Mouse (Mus musculus): ENCODE data around the gene Mfap1a. TPM values are rescaled to one million over a fixed set of nuclear protein-coding genes. Genes with fewer than 3 reads are reported as not detected.
"Not testable (repeated sequence)": the region's sequence is repeated elsewhere in the genome, so short reads cannot be mapped to it uniquely, and the experiment has no call there.

Mfap1a gene
- polyA plus RNA-seq (2014; fragmentation: Nextera tagmentation; extraction: Ambion mirVana): 21.9 and 23.3 TPM in 2 replicates

DNA sequence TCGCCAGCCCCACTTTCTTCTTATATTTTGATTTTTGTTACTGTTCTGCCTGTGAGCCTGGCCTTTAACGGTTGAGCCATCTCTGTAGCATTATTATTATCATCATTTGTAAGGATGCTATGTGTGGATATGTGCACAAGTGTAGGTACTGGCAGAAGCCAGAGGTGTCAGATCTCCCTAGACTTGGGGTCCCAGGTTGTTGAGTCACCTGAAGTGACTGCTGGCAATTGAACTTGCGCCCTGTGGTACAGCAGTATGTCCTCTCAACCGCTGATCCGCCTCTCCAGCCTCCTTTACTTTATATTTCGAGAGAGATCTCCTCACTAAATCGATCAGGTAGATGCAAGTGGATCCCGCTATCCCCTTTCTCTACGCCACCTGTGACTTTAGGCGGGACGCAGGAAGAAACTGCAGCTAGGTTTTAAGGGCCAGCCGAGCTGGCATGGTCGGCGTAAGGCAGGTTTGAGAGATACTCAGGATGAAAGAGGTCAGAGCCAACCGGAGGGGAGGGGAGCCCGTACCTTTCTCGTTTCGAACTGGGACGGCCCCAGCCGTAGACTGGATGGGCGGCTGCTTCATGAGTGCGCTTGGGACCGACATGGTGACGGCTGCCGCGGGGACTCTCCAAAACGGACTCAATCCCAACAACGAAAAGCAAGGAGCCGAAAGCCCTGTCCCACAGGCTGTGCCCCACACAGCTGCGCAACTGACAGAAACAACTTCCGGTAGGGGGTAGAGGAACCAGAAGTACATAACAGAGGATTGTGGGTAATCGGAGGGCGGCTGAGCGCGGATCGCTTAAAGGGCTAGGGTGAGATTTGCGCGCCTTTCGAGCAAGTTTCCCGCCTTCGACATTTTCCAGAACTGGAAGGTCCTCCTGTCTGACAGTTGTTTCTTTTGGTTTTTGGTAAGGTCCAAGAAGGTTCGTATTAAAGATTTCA is at the start of gene Mfap1a, which contains the start of gene Wdr76:
TSS of gene Mfap1a (minus strand) at position 724 of the 941 bp plus-strand sequence.
TSS of gene Wdr76 (plus strand) at position 782 of the 941 bp plus-strand sequence.
- not testable (repeated sequence) for H3K4me1 ChIP-seq (ENCODE audit: control insufficient read depth, insufficient read depth, low read length); H3K27me3 ChIP-seq (replicated peaks; ENCODE audit: control insufficient read depth, insufficient read depth, low read length); H3K27ac ChIP-seq (replicated peaks; ENCODE audit: low read depth, low read length); H3K9me3 ChIP-seq (ENCODE audit: control insufficient read depth, low read length); H3K36me3 ChIP-seq (ENCODE audit: control insufficient read depth, insufficient read depth, low read length)
- peak within 1 kb of the TSS; percentile 69 for H3K9ac ChIP-seq (ENCODE audit: low read depth, low read length)
- peak within 1 kb of the TSS; percentile 60 for H3K4me3 ChIP-seq (ENCODE audit: low read depth, low read length)
- peak; percentile 97 for DNase-seq (ENCODE audit: low spot score)
- 4% methylated on average over 37 of the region's 42 CpGs for WGBS
- ATAC-seq (ENCODE audit: low read depth): peak; percentile 95
- H3K4me2 ChIP-seq (ENCODE audit: low read depth, low read length): peak within 1 kb of the TSS; percentile 71

DNA sequence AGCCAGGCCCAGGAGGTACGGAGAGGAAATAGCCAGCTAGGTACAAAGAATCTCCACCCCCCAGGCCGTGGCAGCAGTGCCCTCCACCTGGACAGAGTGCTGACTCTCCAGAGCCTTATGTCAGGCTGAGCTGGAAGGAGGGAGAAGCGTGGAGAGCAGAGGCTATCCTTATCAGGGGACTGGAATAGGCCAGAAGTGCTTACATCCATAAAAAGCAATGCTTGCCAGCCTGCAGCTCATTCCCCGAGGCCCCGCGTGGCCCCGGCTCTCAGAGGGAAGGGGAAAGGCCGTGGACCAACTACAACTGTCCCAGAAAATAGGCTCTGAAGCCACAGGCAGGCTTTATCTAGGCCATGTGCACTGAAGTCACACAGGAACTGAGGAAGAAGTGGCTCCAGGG is 44.8 kb upstream of the Mfap1a start:
- 79% methylated on average over 8 of the region's 8 CpGs for WGBS
- peaks cover 11% of the 10 kb centered on the region; the same call in 1 of the 2 replicates for H3K36me3 ChIP-seq (ENCODE audit: control insufficient read depth, insufficient read depth, low read length)
- no peak overlapping the region for H3K27ac ChIP-seq (replicated peaks; ENCODE audit: low read depth, low read length)
- no peak for ATAC-seq (ENCODE audit: low read depth)
- no peak overlapping the region for H3K4me2 ChIP-seq (ENCODE audit: low read depth, low read length)
- no peak for DNase-seq (ENCODE audit: low spot score)
- H3K27me3 ChIP-seq (replicated peaks; ENCODE audit: control insufficient read depth, insufficient read depth, low read length): no peaks in the 10 kb centered on the region
- H3K4me1 ChIP-seq (ENCODE audit: control insufficient read depth, insufficient read depth, low read length): no peaks in the 10 kb centered on the region
- no peaks in the 10 kb centered on the region for H3K9me3 ChIP-seq (ENCODE audit: control insufficient read depth, low read length)
- no peak overlapping the region for H3K4me3 ChIP-seq (ENCODE audit: low read depth, low read length)
- no peak overlapping the region for H3K9ac ChIP-seq (ENCODE audit: low read depth, low read length)

DNA sequence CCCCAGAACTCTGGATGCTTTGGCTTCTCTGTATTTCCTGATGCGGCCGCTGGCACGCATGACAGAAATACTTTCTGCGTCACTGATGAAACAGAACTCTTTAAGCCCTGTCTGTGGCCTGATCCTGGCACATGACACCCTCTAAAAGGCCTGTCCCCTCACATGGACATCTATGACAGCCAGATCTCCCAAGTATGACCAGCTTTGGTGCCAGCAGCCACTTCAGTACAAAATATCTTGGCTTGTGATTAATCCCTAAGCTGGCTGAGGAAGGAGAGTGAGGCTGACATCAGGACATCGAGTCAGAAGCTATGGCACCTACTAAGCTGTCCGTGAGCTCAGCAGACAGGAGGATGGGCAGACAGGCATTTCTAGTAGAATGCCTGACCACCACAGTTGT is 43.2 kb upstream of the Mfap1a start:
- H3K4me2 ChIP-seq (ENCODE audit: low read depth, low read length): no peak overlapping the region
- no peak overlapping the region for H3K27ac ChIP-seq (replicated peaks; ENCODE audit: low read depth, low read length)
- no peaks in the 10 kb centered on the region for H3K4me1 ChIP-seq (ENCODE audit: control insufficient read depth, insufficient read depth, low read length)
- H3K36me3 ChIP-seq (ENCODE audit: control insufficient read depth, insufficient read depth, low read length): peaks cover 15% of the 10 kb centered on the region; the same call in 1 of the 2 replicates
- no peak for DNase-seq (ENCODE audit: low spot score)
- H3K9me3 ChIP-seq (ENCODE audit: control insufficient read depth, low read length): no peaks in the 10 kb centered on the region
- ATAC-seq (ENCODE audit: low read depth): no peak
- WGBS: 88% methylated on average over 5 of the region's 6 CpGs
- no peak overlapping the region for H3K4me3 ChIP-seq (ENCODE audit: low read depth, low read length)
- no peaks in the 10 kb centered on the region for H3K27me3 ChIP-seq (replicated peaks; ENCODE audit: control insufficient read depth, insufficient read depth, low read length)
- no peak overlapping the region for H3K9ac ChIP-seq (ENCODE audit: low read depth, low read length)

DNA sequence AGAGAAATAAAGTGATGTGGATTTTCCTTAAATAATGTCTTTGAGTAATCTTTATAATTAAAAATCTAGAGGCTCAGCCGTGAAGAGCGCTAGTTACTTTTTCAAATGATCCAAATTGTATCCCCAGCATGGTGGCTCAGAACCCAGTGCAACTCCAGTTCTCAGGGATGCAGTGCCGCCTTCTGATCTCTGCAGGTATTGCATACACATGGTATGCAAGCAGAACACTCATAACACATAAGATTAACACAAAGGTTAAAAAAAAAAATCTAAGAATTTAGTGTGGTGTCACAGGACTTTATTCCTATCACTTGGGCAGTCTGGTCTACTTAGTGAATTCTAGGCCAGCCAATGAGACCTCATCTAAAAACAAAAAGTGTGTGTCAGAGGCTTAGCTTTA is 38.4 kb upstream of the Mfap1a start:
- no peak for ATAC-seq (ENCODE audit: low read depth)
- Histone ChIP-seq H3K4me3 (ENCODE audit: low read depth, low read length) (no peak overlapping the region), H3K36me3 (ENCODE audit: control insufficient read depth, insufficient read depth, low read length) (peaks cover 39% of the 10 kb centered on the region), H3K27ac (replicated peaks; ENCODE audit: low read depth, low read length) (no peak overlapping the region), H3K27me3 (replicated peaks; ENCODE audit: control insufficient read depth, insufficient read depth, low read length) (no peaks in the 10 kb centered on the region), H3K4me1 (ENCODE audit: control insufficient read depth, insufficient read depth, low read length) (no peaks in the 10 kb centered on the region), H3K9ac (ENCODE audit: low read depth, low read length) (no peak overlapping the region), H3K9me3 (ENCODE audit: control insufficient read depth, low read length) (no peaks in the 10 kb centered on the region), H3K4me2 (ENCODE audit: low read depth, low read length) (no peak overlapping the region)
- 92% methylated on average over 3 of the region's 3 CpGs for WGBS
- no peak for DNase-seq (ENCODE audit: low spot score)

DNA sequence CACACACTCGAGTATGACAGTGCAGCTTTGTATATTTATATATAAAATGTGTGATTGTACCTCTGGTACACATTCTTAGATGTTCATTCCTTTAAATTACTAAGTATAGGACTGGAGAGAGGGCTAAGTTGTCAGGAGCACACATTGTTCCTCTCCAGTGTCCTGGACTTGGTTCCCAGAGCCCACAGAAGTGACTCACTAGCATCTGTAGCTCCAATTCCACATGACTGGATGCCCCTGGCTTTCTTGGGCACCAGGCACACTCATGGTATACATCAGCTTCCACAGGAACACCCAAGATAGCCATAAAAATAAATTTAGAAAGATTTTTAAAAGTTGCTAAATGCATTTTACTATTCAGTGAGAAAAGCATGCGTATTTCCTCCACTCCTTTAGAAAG is 18.6 kb upstream of the Mfap1a start:
- Histone ChIP-seq H3K9me3 (ENCODE audit: control insufficient read depth, low read length) (no peaks in the 10 kb centered on the region), H3K4me2 (ENCODE audit: low read depth, low read length) (no peak overlapping the region), H3K27me3 (replicated peaks; ENCODE audit: control insufficient read depth, insufficient read depth, low read length) (no peaks in the 10 kb centered on the region), H3K27ac (replicated peaks; ENCODE audit: low read depth, low read length) (no peak overlapping the region), H3K9ac (ENCODE audit: low read depth, low read length) (no peak overlapping the region), H3K4me3 (ENCODE audit: low read depth, low read length) (no peak overlapping the region), H3K4me1 (ENCODE audit: control insufficient read depth, insufficient read depth, low read length) (no peaks in the 10 kb centered on the region), H3K36me3 (ENCODE audit: control insufficient read depth, insufficient read depth, low read length) (peaks cover 33% of the 10 kb centered on the region)
- DNase-seq (ENCODE audit: low spot score) (no peak), ATAC-seq (ENCODE audit: low read depth) (no peak)
- WGBS: 93% methylated on average over 2 of the region's 2 CpGs

DNA sequence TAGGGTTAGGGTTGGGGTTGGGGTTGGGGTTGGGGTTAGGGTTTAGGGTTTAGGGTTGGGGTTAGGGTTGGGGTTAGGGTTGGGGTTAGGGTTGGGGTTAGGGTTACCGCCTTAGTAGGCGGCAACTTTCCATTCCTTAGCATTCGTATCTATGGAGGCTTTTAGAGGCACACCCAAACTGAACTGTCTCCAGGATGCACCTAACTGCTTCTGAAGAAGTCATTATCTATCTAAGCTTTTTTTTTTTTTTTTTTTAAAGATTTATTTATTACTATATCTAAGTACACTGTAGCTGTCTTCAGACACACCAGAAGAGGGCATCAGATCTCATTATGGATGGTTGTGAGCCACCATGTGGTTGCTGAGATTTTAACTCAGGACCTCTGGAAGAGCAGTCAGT is 16.4 kb upstream of the Mfap1a start:
- ATAC-seq (ENCODE audit: low read depth); H3K4me3 ChIP-seq (ENCODE audit: low read depth, low read length); H3K4me1 ChIP-seq (ENCODE audit: control insufficient read depth, insufficient read depth, low read length); H3K9ac ChIP-seq (ENCODE audit: low read depth, low read length); H3K27me3 ChIP-seq (replicated peaks; ENCODE audit: control insufficient read depth, insufficient read depth, low read length); DNase-seq (ENCODE audit: low spot score); H3K4me2 ChIP-seq (ENCODE audit: low read depth, low read length); H3K9me3 ChIP-seq (ENCODE audit: control insufficient read depth, low read length); H3K27ac ChIP-seq (replicated peaks; ENCODE audit: low read depth, low read length): not testable (repeated sequence)
- H3K36me3 ChIP-seq (ENCODE audit: control insufficient read depth, insufficient read depth, low read length): peaks cover 44% of the 10 kb centered on the region
- WGBS: 97% methylated on average over 3 of the region's 3 CpGs

DNA sequence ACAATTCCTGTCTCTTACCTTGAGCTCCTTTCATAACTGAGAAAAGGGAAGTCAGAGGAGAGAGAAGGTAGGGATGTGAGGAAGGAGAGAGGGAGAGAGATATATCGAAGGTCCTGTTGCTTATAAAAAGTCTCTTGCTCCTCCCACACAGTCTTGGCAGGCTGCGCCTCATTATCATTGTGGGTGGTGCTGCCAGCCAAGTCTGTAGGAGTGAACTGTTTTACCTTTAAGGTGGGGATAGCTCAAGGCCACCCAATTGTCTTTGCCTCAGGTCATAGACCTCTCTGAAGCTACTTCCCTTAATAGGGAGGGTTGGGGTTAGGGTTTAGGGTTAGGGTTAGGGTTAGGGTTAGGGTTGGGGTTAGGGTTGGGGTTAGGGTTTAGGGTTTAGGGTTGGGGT is 15.5 kb upstream of the Mfap1a start:
- H3K9me3 ChIP-seq (ENCODE audit: control insufficient read depth, low read length): no peaks in the 10 kb centered on the region
- ATAC-seq (ENCODE audit: low read depth): no peak
- WGBS: 92% methylated on average over 2 of the region's 2 CpGs
- no peak overlapping the region for H3K9ac ChIP-seq (ENCODE audit: low read depth, low read length)
- H3K4me1 ChIP-seq (ENCODE audit: control insufficient read depth, insufficient read depth, low read length): no peaks in the 10 kb centered on the region
- peaks cover 46% of the 10 kb centered on the region for H3K36me3 ChIP-seq (ENCODE audit: control insufficient read depth, insufficient read depth, low read length)
- no peak overlapping the region for H3K4me3 ChIP-seq (ENCODE audit: low read depth, low read length)
- H3K4me2 ChIP-seq (ENCODE audit: low read depth, low read length): no peak overlapping the region
- no peak overlapping the region for H3K27ac ChIP-seq (replicated peaks; ENCODE audit: low read depth, low read length)
- DNase-seq (ENCODE audit: low spot score): no peak
- H3K27me3 ChIP-seq (replicated peaks; ENCODE audit: control insufficient read depth, insufficient read depth, low read length): no peaks in the 10 kb centered on the region

DNA sequence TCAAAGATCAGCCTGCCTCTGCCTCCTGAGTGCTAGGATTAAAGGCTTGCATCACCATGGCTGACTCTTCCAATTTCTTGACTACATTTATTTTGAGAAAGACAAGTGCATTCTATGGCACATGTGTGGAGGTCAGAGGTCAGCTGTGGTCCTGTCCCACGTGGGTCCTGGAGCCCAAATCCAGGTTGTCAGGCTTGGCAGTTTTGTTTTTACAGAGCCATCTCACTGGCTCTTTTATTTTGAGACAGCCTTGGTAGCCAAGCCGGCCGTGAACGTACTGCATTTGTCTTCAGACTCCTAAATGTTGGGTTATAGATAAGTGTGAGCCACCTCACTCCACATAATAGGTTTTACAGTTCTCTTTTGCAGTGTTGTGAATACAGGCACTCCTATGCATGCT is 12.2 kb upstream of the Mfap1a start:
- ATAC-seq (ENCODE audit: low read depth); H3K27ac ChIP-seq (replicated peaks; ENCODE audit: low read depth, low read length); H3K4me2 ChIP-seq (ENCODE audit: low read depth, low read length); H3K9me3 ChIP-seq (ENCODE audit: control insufficient read depth, low read length); DNase-seq (ENCODE audit: low spot score); H3K4me1 ChIP-seq (ENCODE audit: control insufficient read depth, insufficient read depth, low read length); H3K9ac ChIP-seq (ENCODE audit: low read depth, low read length); H3K4me3 ChIP-seq (ENCODE audit: low read depth, low read length); H3K27me3 ChIP-seq (replicated peaks; ENCODE audit: control insufficient read depth, insufficient read depth, low read length): not testable (repeated sequence)
- WGBS: 84% methylated on average over 4 of the region's 4 CpGs
- H3K36me3 ChIP-seq (ENCODE audit: control insufficient read depth, insufficient read depth, low read length): peaks cover 27% of the 10 kb centered on the region

DNA sequence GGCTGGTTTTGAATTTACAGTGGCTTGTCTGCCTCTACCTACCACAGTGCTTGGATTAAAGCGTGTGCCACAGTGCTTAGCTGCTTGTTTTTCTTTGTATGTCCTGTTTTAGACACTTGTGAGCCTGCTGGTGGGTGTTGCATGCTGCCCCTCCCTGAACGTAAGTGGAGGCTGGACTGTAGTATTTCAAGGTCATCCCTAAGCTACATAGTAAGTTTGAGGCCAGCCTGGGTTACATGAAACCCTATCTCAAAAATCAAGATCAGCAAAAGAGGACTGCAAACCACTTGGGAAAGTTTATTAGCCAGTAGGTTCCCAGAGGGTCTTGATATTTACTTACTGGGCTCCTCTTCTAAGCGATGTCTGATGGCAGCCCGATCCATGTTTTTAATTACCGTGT is 11.6 kb upstream of the Mfap1a start:
- 89% methylated on average over 5 of the region's 5 CpGs for WGBS
- Histone ChIP-seq H3K36me3 (ENCODE audit: control insufficient read depth, insufficient read depth, low read length) (peaks cover 27% of the 10 kb centered on the region), H3K9ac (ENCODE audit: low read depth, low read length) (no peak overlapping the region), H3K4me1 (ENCODE audit: control insufficient read depth, insufficient read depth, low read length) (no peaks in the 10 kb centered on the region), H3K27ac (replicated peaks; ENCODE audit: low read depth, low read length) (no peak overlapping the region), H3K9me3 (ENCODE audit: control insufficient read depth, low read length) (no peaks in the 10 kb centered on the region), H3K4me2 (ENCODE audit: low read depth, low read length) (no peak overlapping the region), H3K4me3 (ENCODE audit: low read depth, low read length) (no peak overlapping the region), H3K27me3 (replicated peaks; ENCODE audit: control insufficient read depth, insufficient read depth, low read length) (no peaks in the 10 kb centered on the region)
- ATAC-seq (ENCODE audit: low read depth) (no peak), DNase-seq (ENCODE audit: low spot score) (no peak)

Measured in embryonic facial prominence, embryonic 14.5 days (tissue).